Mouse (Mus musculus): ENCODE results near the gene Sycn.

Gene Sycn

GRCm38 (mm10) chr7:28587644-28588043, 47.0 kb downstream of the Sycn start:
- no peak for DNase-seq

Data from cerebellum, adult 11-12 months (tissue).